Mouse (Mus musculus) liver, embryonic 14.5 days (tissue): ENCODE measurements around the gene Me1. TPM values are rescaled to one million over a fixed set of nuclear protein-coding genes. Genes with fewer than 3 reads are reported as not detected.

Source experiments
- ATAC-seq: fragments of 200-750 bp; cut with Nextera tagmentation; 2 replicates; pipeline ENCODE4 v1.8.0; 2017; ENCODE audit warnings: moderate number of reproducible peaks, mild to moderate bottlenecking, moderate library complexity; ENCODE audit not compliant: insufficient read depth
- DNase-seq, 3 experiments: peaks; one replicate each; pipeline ENCODE4 v3.0.0-alpha.2; 2012 to 2013; ENCODE audit warnings: low read depth in 3 of 3, low spot score in 3 of 3
- H3K27ac ChIP-seq: fragments of 300-500 bp; sonication (generic); 2 replicates; pipeline ENCODE4 v1.5.1; 2014; ENCODE audit warnings: moderate library complexity, mild to moderate bottlenecking, control low read depth, inconsistent platforms
- H3K27me3 ChIP-seq: fragments of 300-500 bp; sonication (generic); 2 replicates; pipeline ENCODE4 v1.6.1; 2014; ENCODE audit warnings: mild to moderate bottlenecking, low read length, moderate library complexity; ENCODE audit not compliant: control insufficient read depth, insufficient read depth
- H3K36me3 ChIP-seq: fragments of 300-500 bp; sonication (generic); replicated peaks from 2 replicates; pipeline ENCODE4 v1.6.1; 2014; ENCODE audit warnings: low read depth; ENCODE audit not compliant: control insufficient read depth, insufficient read depth
- H3K4me1 ChIP-seq, 2 experiments: fragments of 200-500 bp in 1 of 2; fragments of 300-500 bp in 1 of 2; sonication (generic) in 1 of 2; replicated peaks; 2 replicates each; pipeline ENCODE4 v1.6.1; 2012 to 2014; ENCODE audit warnings: antibody characterized with exemption in 1 of 2, inconsistent platforms in 1 of 2, low read length in 1 of 2; ENCODE audit not compliant: control insufficient read depth in 2 of 2, insufficient read depth in 2 of 2
- H3K4me2 ChIP-seq: fragments of 300-500 bp; sonication (generic); 2 replicates; pipeline ENCODE4 v1.6.1; 2014; ENCODE audit warnings: low read depth, mild to moderate bottlenecking, control low read depth, moderate library complexity
- H3K4me3 ChIP-seq, 2 experiments: fragments of 200-500 bp in 1 of 2; fragments of 300-500 bp in 1 of 2; sonication (generic) in 1 of 2; 2 replicates each; pipeline ENCODE4 v1.5.1; 2012 to 2014; ENCODE audit warnings: low read depth in 2 of 2, low read length in 2 of 2, mild to moderate bottlenecking in 2 of 2, control low read depth in 1 of 2, inconsistent platforms in 1 of 2, moderate library complexity in 1 of 2; ENCODE audit not compliant: insufficient read depth in 1 of 2
- H3K9ac ChIP-seq: fragments of 300-500 bp; sonication (generic); replicated peaks from 2 replicates; pipeline ENCODE4 v1.6.1; 2014; ENCODE audit warnings: mild to moderate bottlenecking, control low read depth, moderate library complexity
- H3K9me3 ChIP-seq: fragments of 300-500 bp; sonication (generic); 2 replicates; pipeline ENCODE4 v1.6.1; 2016; ENCODE audit warnings: low read length, mixed read lengths; ENCODE audit not compliant: control insufficient read depth
- CTCF ChIP-seq: IDR thresholded peaks from 2 replicates; pipeline ENCODE4 v1.5.1; 2016; ENCODE audit warnings: antibody characterized with exemption, low read depth, control low read depth
- EP300 ChIP-seq: IDR thresholded peaks from 2 replicates; pipeline ENCODE4 v1.6.1; 2016; ENCODE audit warnings: antibody characterized with exemption, low read depth
- WGBS: fragments of 180-500 bp; shearing (Covaris S2); extraction: QIAGEN DNeasy Blood & Tissue Kit; methylation state at CpG from one replicate; pipeline ENCODE4 v1.1.7; 2014; ENCODE audit not compliant: insufficient replicate concordance; 5-methylcytosine and 5-hydroxymethylcytosine counted together
- polyA plus RNA-seq, 2 experiments: library from polyadenylated mRNA; depleted of rRNA in 1 of 2; stranded (reverse) in 1 of 2; unstranded in 1 of 2; fragments of >200 nt; fragmentation: Nextera tagmentation in 1 of 2; extraction: Ambion mirVana in 1 of 2; gene quantifications; 2 replicates each; pipeline versions ENCODE4 v1.2.1 to v1.2.3; 2012 to 2014

Gene Me1
- polyA plus RNA-seq, 2 experiments: 1.8 to 3.6 TPM

- no peak overlapping the region for H3K4me2 ChIP-seq
- 44% methylated on average over 1 of the region's 1 CpGs for WGBS
- no peaks in the 10 kb centered on the region for H3K36me3 ChIP-seq
- TF ChIP-seq EP300: no peak
- no peak for TF ChIP-seq CTCF
- ATAC-seq (no peak), DNase-seq (no peak)
- no peak overlapping the region for H3K27ac ChIP-seq
- no peaks in the 10 kb centered on the region for H3K27me3 ChIP-seq
- no peak overlapping the region for H3K4me3 ChIP-seq
- no peaks in the 10 kb centered on the region for H3K4me1 ChIP-seq
- no peaks in the 10 kb centered on the region for H3K9me3 ChIP-seq
- H3K9ac ChIP-seq: no peak overlapping the region
Observed at GRCm38 (mm10) chr9:86652194-86652593, 43.6 kb downstream of the Me1 start.

GRCm38 (mm10) chr9:86651254-86651653 is 44.5 kb downstream of the Me1 start:
- Histone ChIP-seq H3K4me1 (no peaks in the 10 kb centered on the region), H3K4me2 (no peak overlapping the region), H3K27ac (no peak overlapping the region), H3K27me3 (no peaks in the 10 kb centered on the region), H3K9me3 (no peaks in the 10 kb centered on the region), H3K9ac (no peak overlapping the region), H3K4me3 (no peak overlapping the region), H3K36me3 (no peaks in the 10 kb centered on the region)
- no peak for DNase-seq
- no peak for ATAC-seq
- 58% methylated on average over 3 of the region's 3 CpGs for WGBS
- TF ChIP-seq EP300: no peak
- TF ChIP-seq CTCF: no peak

GRCm38 (mm10) chr9:86650822-86651221 is 44.9 kb downstream of the Me1 start:
- Histone ChIP-seq H3K36me3 (no peaks in the 10 kb centered on the region), H3K4me2 (no peak overlapping the region), H3K9ac (no peak overlapping the region), H3K27me3 (no peaks in the 10 kb centered on the region), H3K4me3 (no peak overlapping the region), H3K9me3 (no peaks in the 10 kb centered on the region), H3K27ac (no peak overlapping the region), H3K4me1 (no peaks in the 10 kb centered on the region)
- ATAC-seq (no peak), DNase-seq (no peak)
- TF ChIP-seq EP300: no peak
- no peak for TF ChIP-seq CTCF
- 67% methylated on average over 5 of the region's 5 CpGs for WGBS

GRCm38 (mm10) chr9:86647931-86648550 is 47.7 kb downstream of the Me1 start:
- DNase-seq: peak; percentile 5 to 9 (median 7)
- 44% methylated on average over 7 of the region's 7 CpGs for WGBS
- Histone ChIP-seq H3K9ac (no peak overlapping the region), H3K4me3 (no peak overlapping the region), H3K4me2 (no peak overlapping the region), H3K27ac (no peak overlapping the region), H3K4me1 (no peaks in the 10 kb centered on the region), H3K9me3 (no peaks in the 10 kb centered on the region), H3K36me3 (no peaks in the 10 kb centered on the region), H3K27me3 (no peaks in the 10 kb centered on the region)
- no peak for TF ChIP-seq EP300
- no peak for TF ChIP-seq CTCF
- no peak for ATAC-seq

GRCm38 (mm10) chr9:86646807-86647206 is 48.9 kb downstream of the Me1 start:
- H3K9ac ChIP-seq: no peak overlapping the region
- DNase-seq (no peak), ATAC-seq (no peak)
- H3K27me3 ChIP-seq: no peaks in the 10 kb centered on the region
- H3K27ac ChIP-seq: no peak overlapping the region
- 0% methylated on average over 1 of the region's 1 CpGs for WGBS
- no peaks in the 10 kb centered on the region for H3K36me3 ChIP-seq
- H3K4me1 ChIP-seq: no peaks in the 10 kb centered on the region
- H3K4me3 ChIP-seq: no peak overlapping the region
- no peaks in the 10 kb centered on the region for H3K9me3 ChIP-seq
- TF ChIP-seq CTCF (no peak), EP300 (no peak)
- H3K4me2 ChIP-seq: no peak overlapping the region
